Mouse (Mus musculus) midbrain, embryonic 14.5 days (tissue): ENCODE data around the gene Taar6. TPM values are rescaled to one million over a fixed set of nuclear protein-coding genes. Genes with fewer than 3 reads are reported as not detected.
A peak's percentile ranks its signal among the peaks of the same experiment; 100 is the strongest.

Source experiments
- ATAC-seq: fragments of 200-750 bp; cut with Nextera tagmentation; 2 replicates; pipeline ENCODE4 v1.8.0; 2017; ENCODE audit warnings: moderate number of reproducible peaks, moderate library complexity; ENCODE audit not compliant: low FRiP score, low TSS enrichment
- DNase-seq: peaks from one replicate; pipeline ENCODE4 v3.0.0-alpha.2; 2015
- H3K27ac ChIP-seq: fragments of 300-500 bp; sonication (generic); replicated peaks from 2 replicates; pipeline ENCODE4 v1.5.1; 2014; ENCODE audit warnings: mild to moderate bottlenecking, low read depth, low read length, moderate library complexity
- H3K27me3 ChIP-seq: fragments of 300-500 bp; sonication (generic); 2 replicates; pipeline ENCODE4 v1.6.1; 2014; ENCODE audit warnings: low read length, control low read depth, mixed read lengths; ENCODE audit not compliant: control insufficient read depth, insufficient read depth
- H3K36me3 ChIP-seq: fragments of 300-500 bp; sonication (generic); 2 replicates; pipeline ENCODE4 v1.6.1; 2014; ENCODE audit warnings: low read length, control low read depth; ENCODE audit not compliant: control insufficient read depth, insufficient read depth
- H3K4me1 ChIP-seq: fragments of 300-500 bp; sonication (generic); 2 replicates; pipeline ENCODE4 v1.6.1; 2014; ENCODE audit warnings: mild to moderate bottlenecking, antibody characterized with exemption, low read length, control low read depth; ENCODE audit not compliant: control insufficient read depth, insufficient read depth
- H3K4me2 ChIP-seq: fragments of 300-500 bp; sonication (generic); 2 replicates; pipeline ENCODE4 v1.6.1; 2014; ENCODE audit warnings: mild to moderate bottlenecking, low read length, moderate library complexity
- H3K4me3 ChIP-seq: fragments of 300-500 bp; sonication (generic); replicated peaks from 2 replicates; pipeline ENCODE4 v1.5.1; 2014; ENCODE audit warnings: low read depth, low read length
- H3K9ac ChIP-seq: fragments of 300-500 bp; sonication (generic); replicated peaks from 2 replicates; pipeline ENCODE4 v1.6.1; 2014; ENCODE audit warnings: mild to moderate bottlenecking, low read length, moderate library complexity
- H3K9me3 ChIP-seq: fragments of 300-500 bp; sonication (generic); 2 replicates; pipeline ENCODE4 v1.6.1; 2016; ENCODE audit warnings: low read length, control low read depth, mixed read lengths; ENCODE audit not compliant: control insufficient read depth
- WGBS: fragments of 180-500 bp; shearing (Covaris S2); extraction: QIAGEN DNeasy Blood & Tissue Kit; methylation state at CpG from one replicate; pipeline ENCODE4 v1.1.7; 2014; 5-methylcytosine and 5-hydroxymethylcytosine counted together
- polyA plus RNA-seq: library from polyadenylated mRNA; unstranded; fragments of >200 nt; fragmentation: Nextera tagmentation; extraction: Ambion mirVana; gene quantifications from 2 replicates; pipeline ENCODE4 v1.2.1, GENCODE M21; 2014

Taar6 gene
- polyA plus RNA-seq, 1 experiment from 2014 or later: not detected

DNA sequence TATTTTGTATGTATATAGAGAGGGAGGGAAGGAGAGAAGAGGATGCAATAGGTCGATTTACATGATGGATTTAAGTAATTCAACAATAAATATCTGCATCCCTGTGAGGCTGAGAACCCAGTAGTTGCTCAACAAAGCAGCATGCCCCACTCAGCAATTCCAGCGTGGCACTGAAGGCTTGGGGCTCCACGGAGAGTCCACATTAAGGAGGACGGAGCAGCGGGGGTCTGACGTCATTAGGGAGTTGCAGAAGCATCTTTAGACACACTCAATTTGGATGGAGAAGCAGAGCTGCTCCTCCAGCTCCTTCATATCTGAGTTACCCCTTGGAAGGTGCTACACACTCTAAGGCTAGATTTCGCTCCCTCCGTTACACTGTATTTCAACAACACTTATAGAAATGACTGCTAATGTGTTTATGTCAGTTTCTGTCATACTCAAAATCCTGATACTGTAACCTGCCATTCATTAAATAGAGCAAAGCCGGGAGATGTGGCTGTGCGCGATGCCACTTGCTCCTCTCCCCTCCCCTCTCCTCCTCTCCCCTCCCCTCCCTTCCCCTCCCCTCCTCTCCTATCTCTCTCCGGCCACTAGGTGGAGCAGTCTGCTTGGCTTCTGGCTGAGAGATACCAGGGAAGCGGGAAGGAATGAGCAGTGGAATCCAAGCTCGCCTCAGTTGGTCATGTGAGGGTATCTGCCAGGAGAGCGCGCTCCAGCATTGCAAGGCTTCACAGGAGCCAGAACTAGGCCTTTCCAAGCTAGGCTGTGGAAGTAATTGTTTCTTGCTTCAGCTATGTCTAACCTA is 6.3 kb downstream of the Taar6 start:
- H3K4me1 ChIP-seq: no peaks in the 10 kb centered on the region
- ATAC-seq: peak; percentile 55; the same call in 1 of the 2 replicates
- no peaks in the 10 kb centered on the region for H3K36me3 ChIP-seq
- no peak overlapping the region for H3K9ac ChIP-seq
- H3K4me2 ChIP-seq: no peak overlapping the region
- no peaks in the 10 kb centered on the region for H3K27me3 ChIP-seq
- no peaks in the 10 kb centered on the region for H3K9me3 ChIP-seq
- DNase-seq: peak; percentile 83
- H3K27ac ChIP-seq: no peak overlapping the region
- WGBS: 45% methylated on average over 16 of the region's 16 CpGs
- no peak overlapping the region for H3K4me3 ChIP-seq

DNA sequence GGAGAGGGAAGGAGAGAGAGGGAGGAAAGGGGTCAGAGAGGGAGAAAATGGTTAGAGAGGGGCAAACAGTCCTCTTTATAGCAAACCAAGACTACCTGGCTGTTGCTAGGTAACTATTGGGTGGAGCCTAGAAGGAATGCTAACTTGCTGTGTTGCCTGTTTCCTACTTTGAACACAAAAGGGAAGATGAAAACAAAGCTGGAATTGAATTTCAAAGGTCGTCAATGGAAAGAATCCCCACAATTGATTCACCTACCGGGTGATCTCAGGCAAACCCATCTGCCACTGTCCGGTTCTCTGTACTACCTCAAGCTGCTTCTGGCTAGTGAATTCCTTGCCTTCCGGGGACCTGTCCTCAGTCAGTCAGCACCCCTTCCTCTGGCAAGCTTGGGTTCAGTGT is 7.5 kb downstream of the Taar6 start:
- H3K36me3 ChIP-seq: no peaks in the 10 kb centered on the region
- H3K27me3 ChIP-seq: no peaks in the 10 kb centered on the region
- no peak overlapping the region for H3K4me3 ChIP-seq
- WGBS: 39% methylated on average over 4 of the region's 4 CpGs
- no peak overlapping the region for H3K4me2 ChIP-seq
- H3K9ac ChIP-seq: no peak overlapping the region
- no peaks in the 10 kb centered on the region for H3K4me1 ChIP-seq
- DNase-seq (no peak), ATAC-seq (no peak)
- H3K9me3 ChIP-seq: no peaks in the 10 kb centered on the region
- no peak overlapping the region for H3K27ac ChIP-seq

DNA sequence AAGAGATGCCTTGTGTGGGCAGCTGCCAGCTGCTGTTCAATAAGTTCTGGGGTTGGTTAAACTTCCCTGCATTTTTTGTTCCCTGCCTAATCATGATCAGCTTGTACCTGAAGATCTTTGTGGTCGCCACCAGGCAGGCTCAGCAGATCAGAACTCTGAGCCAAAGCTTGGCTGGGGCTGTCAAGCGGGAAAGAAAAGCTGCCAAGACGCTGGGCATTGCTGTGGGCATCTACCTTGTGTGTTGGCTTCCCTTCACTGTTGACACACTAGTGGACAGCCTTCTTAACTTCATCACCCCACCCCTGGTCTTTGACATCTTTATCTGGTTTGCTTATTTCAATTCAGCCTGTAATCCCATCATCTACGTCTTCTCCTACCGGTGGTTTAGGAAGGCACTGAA is 14.2 kb downstream of the Taar6 start:
- no peak overlapping the region for H3K4me2 ChIP-seq

DNA sequence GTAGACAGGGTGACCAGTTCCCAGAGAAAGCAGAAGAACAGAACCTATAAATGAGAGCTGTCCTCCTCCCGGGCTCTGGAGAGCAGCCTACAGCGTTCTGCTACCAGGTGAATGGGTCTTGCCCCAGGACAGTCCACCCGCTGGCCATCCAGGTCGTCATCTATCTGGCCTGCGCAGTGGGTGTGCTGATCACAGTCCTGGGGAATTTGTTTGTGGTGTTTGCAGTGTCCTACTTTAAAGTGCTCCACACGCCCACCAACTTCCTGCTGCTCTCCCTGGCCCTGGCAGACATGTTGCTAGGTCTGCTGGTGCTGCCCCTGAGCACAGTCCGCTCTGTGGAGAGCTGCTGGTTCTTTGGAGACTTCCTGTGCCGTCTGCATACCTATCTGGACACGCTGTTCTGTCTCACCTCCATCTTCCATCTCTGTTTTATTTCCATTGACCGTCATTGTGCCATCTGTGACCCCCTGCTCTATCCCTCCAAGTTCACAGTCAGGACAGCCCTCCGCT is 14.7 kb downstream of the Taar6 start, which contains the start of gene Taar5:
Gene Taar5, plus strand, starts transcription at position 51 of the 510 bp plus-strand sequence.
- Histone ChIP-seq H3K4me1 (no peaks in the 10 kb centered on the region), H3K9ac (no peak within 1 kb of the TSS), H3K36me3 (no peaks in the 10 kb centered on the region), H3K4me3 (no peak within 1 kb of the TSS), H3K27me3 (no peaks in the 10 kb centered on the region), H3K9me3 (no peaks in the 10 kb centered on the region), H3K27ac (no peak within 1 kb of the TSS), H3K4me2 (no peak within 1 kb of the TSS)
- DNase-seq (no peak), ATAC-seq (no peak)
- WGBS: 91% methylated on average over 11 of the region's 11 CpGs

More for the DNA sequence above, 14.2 kb downstream of the Taar6 start:
- Histone ChIP-seq H3K36me3 (no peaks in the 10 kb centered on the region), H3K9me3 (no peaks in the 10 kb centered on the region), H3K9ac (no peak overlapping the region), H3K4me1 (no peaks in the 10 kb centered on the region), H3K4me3 (no peak overlapping the region), H3K27me3 (no peaks in the 10 kb centered on the region), H3K27ac (no peak overlapping the region)
- DNase-seq: no peak
- no peak for ATAC-seq
- 71% methylated on average over 5 of the region's 5 CpGs for WGBS

DNA sequence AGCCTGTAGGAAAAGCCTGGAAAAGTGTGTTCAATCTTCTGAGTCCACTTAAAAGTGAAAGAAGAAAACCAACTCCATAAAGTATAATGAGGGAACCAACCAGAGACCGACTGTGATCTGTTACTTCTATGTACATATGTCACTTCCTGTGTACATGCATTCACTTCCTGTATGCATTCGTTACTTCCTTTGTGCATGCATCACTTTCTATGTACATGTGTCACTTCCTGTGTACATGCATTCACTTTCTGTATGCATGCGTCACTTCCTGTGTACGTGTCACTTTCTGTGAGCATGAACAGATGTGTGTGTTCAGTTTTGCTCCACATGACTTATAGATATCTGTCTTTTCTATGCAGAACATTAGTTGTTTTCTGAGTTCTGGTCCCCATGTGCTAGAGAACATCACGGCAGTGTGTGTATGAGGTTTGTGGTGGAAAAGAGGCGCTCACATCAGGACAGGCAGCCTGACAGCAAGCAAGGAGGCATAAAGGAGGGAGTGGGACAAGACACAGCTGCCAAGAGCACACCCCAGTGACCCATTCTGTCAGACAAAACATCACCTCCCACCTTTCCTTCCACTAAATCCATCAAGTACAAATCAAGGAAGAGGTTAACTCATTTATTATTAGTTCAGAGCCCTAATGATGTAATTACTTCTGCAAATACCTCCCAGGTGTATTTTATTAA is 20.4 kb downstream of the Taar6 start:
- Histone ChIP-seq H3K36me3 (no peaks in the 10 kb centered on the region), H3K27ac (no peak overlapping the region), H3K4me1 (no peaks in the 10 kb centered on the region), H3K27me3 (no peaks in the 10 kb centered on the region), H3K9ac (no peak overlapping the region), H3K9me3 (no peaks in the 10 kb centered on the region), H3K4me3 (no peak overlapping the region), H3K4me2 (no peak overlapping the region)
- no peak for DNase-seq
- WGBS: 92% methylated on average over 6 of the region's 6 CpGs
- ATAC-seq: no peak

DNA sequence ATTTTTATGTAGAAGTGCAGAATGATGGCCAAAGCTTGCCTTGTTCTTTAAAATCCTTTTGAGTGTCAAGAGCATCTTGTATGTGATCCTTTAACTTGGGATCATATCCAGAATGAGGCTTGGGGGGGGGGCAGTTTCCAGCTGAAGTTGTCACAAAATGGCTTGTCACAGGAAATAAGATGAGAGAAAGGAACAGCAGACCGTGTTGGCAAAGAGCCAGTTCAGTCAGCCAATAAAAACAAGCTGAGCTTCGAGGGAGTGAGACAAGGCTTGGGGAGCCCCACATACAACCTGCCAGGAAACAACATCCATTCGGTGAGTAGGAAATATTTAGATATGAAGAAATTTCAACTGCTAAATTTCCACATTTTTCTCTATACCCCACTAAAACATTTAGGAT is 22.0 kb downstream of the Taar6 start:
- peak; percentile 19 for DNase-seq
- no peak for ATAC-seq
- Histone ChIP-seq H3K27me3 (no peaks in the 10 kb centered on the region), H3K27ac (no peak overlapping the region), H3K9ac (no peak overlapping the region), H3K9me3 (no peaks in the 10 kb centered on the region), H3K4me2 (no peak overlapping the region), H3K4me3 (no peak overlapping the region), H3K36me3 (no peaks in the 10 kb centered on the region), H3K4me1 (no peaks in the 10 kb centered on the region)
- 51% methylated on average over 3 of the region's 3 CpGs for WGBS

DNA sequence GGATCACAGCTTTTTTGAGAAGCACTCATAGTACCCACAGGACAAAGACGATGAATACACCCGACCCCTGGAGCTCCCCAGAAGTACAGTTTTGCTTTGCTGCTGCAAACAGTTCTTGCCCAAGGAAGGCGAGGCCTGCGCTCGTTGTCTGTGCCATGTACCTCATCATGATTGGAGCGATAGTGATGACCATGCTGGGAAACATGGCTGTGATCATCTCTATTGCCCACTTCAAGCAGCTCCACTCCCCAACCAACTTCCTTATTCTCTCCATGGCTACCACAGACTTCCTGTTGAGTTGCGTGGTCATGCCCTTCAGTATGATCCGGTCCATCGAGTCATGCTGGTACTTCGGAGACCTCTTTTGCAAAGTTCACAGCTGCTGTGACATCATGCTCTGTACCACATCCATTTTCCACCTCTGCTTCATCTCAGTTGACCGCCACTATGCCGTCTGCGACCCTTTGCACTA is 25.0 kb downstream of the Taar6 start, which contains the start of gene Taar4:
Gene Taar4, plus strand, starts transcription at position 51 of the 472 bp plus-strand sequence.
- ATAC-seq: no peak
- Histone ChIP-seq H3K4me2 (no peak within 1 kb of the TSS), H3K9ac (no peak within 1 kb of the TSS), H3K27me3 (no peaks in the 10 kb centered on the region), H3K4me1 (no peaks in the 10 kb centered on the region), H3K36me3 (no peaks in the 10 kb centered on the region), H3K27ac (no peak within 1 kb of the TSS), H3K9me3 (no peaks in the 10 kb centered on the region), H3K4me3 (no peak within 1 kb of the TSS)
- 96% methylated on average over 13 of the region's 13 CpGs for WGBS
- DNase-seq: no peak

DNA sequence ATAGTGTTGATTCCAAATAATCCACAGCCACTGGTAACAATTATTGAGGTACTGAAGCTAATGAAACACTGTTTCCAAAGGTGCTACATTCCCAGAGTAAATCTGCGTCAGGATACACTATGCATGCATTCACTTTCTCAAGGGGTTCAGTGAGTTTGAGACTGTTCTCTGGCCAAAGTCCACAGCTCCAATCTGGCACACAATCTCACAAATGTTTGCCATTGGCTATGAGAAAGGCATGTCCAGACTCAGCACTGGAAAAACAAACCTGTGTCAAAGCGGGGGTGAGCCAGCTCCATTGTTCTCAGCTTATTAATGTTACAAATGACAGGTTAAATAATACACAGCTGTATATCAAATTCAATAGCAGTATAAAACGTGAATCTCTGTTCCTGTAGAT is 26.4 kb downstream of the Taar6 start:
- no peaks in the 10 kb centered on the region for H3K9me3 ChIP-seq
- H3K36me3 ChIP-seq: no peaks in the 10 kb centered on the region
- H3K27ac ChIP-seq: no peak overlapping the region
- H3K4me1 ChIP-seq: no peaks in the 10 kb centered on the region
- WGBS: 71% methylated on average over 3 of the region's 3 CpGs
- H3K9ac ChIP-seq: no peak overlapping the region
- H3K4me2 ChIP-seq: no peak overlapping the region
- ATAC-seq (no peak), DNase-seq (no peak)
- no peak overlapping the region for H3K4me3 ChIP-seq
- no peaks in the 10 kb centered on the region for H3K27me3 ChIP-seq
